Mouse (Mus musculus) small intestine, adult 2 months (tissue): Measurements from ENCODE around the gene Tbc1d4. TPM values are rescaled to one million over a fixed set of nuclear protein-coding genes. Genes with fewer than 3 reads are reported as not detected.

ENCODE experiments used
- H3K27ac ChIP-seq: fragments of 200-500 bp; 2 replicates; pipeline ENCODE4 v1.5.1; 2012; ENCODE audit warnings: low read depth, low read length, control low read depth, inconsistent platforms; ENCODE audit not compliant: insufficient read depth
- H3K27me3 ChIP-seq: fragments of 200-500 bp; 2 replicates; pipeline ENCODE4 v1.6.1; 2012; ENCODE audit warnings: mild to moderate bottlenecking, moderate library complexity, low read length, inconsistent platforms; ENCODE audit not compliant: control insufficient read depth, insufficient read depth
- H3K36me3 ChIP-seq: fragments of 200-500 bp; 2 replicates; pipeline ENCODE4 v1.6.1; 2012; ENCODE audit warnings: mild to moderate bottlenecking, low read length, control low read depth, inconsistent platforms; ENCODE audit not compliant: control insufficient read depth, insufficient read depth
- H3K4me1 ChIP-seq: fragments of 200-500 bp; 2 replicates; pipeline ENCODE4 v1.6.1; 2012; ENCODE audit warnings: low read length, inconsistent platforms, mixed read lengths; ENCODE audit not compliant: control insufficient read depth, insufficient read depth, insufficient read length
- H3K4me3 ChIP-seq: fragments of 200-500 bp; 2 replicates; pipeline ENCODE4 v1.5.1; 2012; ENCODE audit warnings: low read depth, mild to moderate bottlenecking, control low read depth, inconsistent platforms, low read length, moderate library complexity
- CTCF ChIP-seq: fragments of 200-500 bp; IDR thresholded peaks from 2 replicates; pipeline ENCODE4 v1.5.1; 2012; ENCODE audit warnings: low read depth, mild to moderate bottlenecking, control low read depth, inconsistent platforms, low read length, moderate library complexity, mixed read lengths; ENCODE audit not compliant: insufficient replicate concordance, insufficient read length; ENCODE audit errors: extremely low read depth
- POLR2A ChIP-seq: fragments of 200-500 bp; IDR thresholded peaks from 2 replicates; pipeline ENCODE4 v1.6.1; 2012; ENCODE audit warnings: low read depth, mild to moderate bottlenecking, control low read depth, inconsistent platforms, low read length, moderate library complexity
- WGBS: fragments of 180-500 bp; shearing (Covaris S2); methylation state at CpG from one replicate; pipeline ENCODE4 v1.1.7; 2018; 5-methylcytosine and 5-hydroxymethylcytosine counted together
- polyA plus RNA-seq: library from polyadenylated mRNA; depleted of rRNA; stranded (reverse); fragments of >200 nt; gene quantifications from 2 replicates; pipeline ENCODE4 v1.2.3, GENCODE M21; 2012

Tbc1d4 gene
- polyA plus RNA-seq, 1 experiment = 1.3 TPM

DNA sequence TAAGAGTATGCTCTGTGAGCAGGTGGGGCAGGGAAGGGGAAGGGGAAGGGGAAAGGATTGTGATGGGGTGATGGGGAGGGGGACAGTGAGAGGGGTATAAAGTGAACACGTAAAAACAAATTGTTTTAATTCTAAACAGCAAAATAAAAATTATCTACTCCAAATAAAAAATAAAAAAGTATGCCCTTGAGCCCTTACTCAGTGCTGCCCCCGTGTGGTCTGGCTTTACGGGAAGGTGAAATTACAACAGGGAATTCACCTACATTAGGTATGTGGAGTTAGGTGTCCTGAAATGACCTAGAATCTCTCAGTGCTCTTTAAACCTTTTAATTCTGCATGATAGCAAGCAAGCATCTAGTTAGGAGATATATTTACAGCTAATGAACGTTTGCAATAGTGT is 126.7 kb downstream of the Tbc1d4 start:
- H3K27ac ChIP-seq = no peak overlapping the region
- H3K27me3 ChIP-seq = no peaks in the 10 kb centered on the region
- H3K4me1 ChIP-seq = no peaks in the 10 kb centered on the region
- H3K4me3 ChIP-seq = no peak overlapping the region
- TF ChIP-seq CTCF (peak; percentile 54; the same call in 1 of the 2 replicates), POLR2A (no peak)
- H3K36me3 ChIP-seq = no peaks in the 10 kb centered on the region
- WGBS = 13% methylated on average over 4 of the region's 4 CpGs

DNA sequence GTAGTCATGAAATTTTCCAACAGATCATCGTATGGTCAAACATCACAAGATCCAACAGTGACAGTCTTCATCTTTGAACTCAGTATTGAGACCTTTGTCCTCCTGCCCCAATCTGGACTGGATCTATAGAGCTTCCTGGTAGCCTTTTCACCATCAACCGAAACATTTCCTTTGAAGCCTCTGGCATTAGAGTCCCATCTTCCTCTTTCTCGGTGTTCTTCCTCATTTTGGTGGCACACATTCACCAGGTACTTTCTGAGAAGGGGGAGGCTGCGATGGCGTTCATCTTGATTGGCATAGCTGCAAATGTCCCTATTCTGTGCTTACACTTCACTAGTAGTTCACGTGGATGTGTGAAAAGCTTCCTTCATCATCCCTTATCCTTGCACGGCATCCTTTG is 127.8 kb downstream of the Tbc1d4 start:
- WGBS = 83% methylated on average over 7 of the region's 7 CpGs
- Histone ChIP-seq H3K4me1 (no peaks in the 10 kb centered on the region), H3K4me3 (no peak overlapping the region), H3K27ac (no peak overlapping the region), H3K27me3 (no peaks in the 10 kb centered on the region), H3K36me3 (no peaks in the 10 kb centered on the region)
- TF ChIP-seq CTCF = no peak
- TF ChIP-seq POLR2A = no peak

- TF ChIP-seq CTCF (no peak), POLR2A (no peak)
- 89% methylated on average over 7 of the region's 7 CpGs for WGBS
- H3K4me1 ChIP-seq = no peaks in the 10 kb centered on the region
- no peak overlapping the region for H3K27ac ChIP-seq
- H3K4me3 ChIP-seq = no peak overlapping the region
- no peaks in the 10 kb centered on the region for H3K36me3 ChIP-seq
- H3K27me3 ChIP-seq = no peaks in the 10 kb centered on the region
Observed at GRCm38 (mm10) chr14:101480541-101480940, 128.4 kb downstream of the Tbc1d4 start.

- 81% methylated on average over 5 of the region's 5 CpGs for WGBS
- TF ChIP-seq POLR2A (no peak), CTCF (no peak)
Observed at GRCm38 (mm10) chr14:101477827-101478220, 131.2 kb downstream of the Tbc1d4 start.

DNA sequence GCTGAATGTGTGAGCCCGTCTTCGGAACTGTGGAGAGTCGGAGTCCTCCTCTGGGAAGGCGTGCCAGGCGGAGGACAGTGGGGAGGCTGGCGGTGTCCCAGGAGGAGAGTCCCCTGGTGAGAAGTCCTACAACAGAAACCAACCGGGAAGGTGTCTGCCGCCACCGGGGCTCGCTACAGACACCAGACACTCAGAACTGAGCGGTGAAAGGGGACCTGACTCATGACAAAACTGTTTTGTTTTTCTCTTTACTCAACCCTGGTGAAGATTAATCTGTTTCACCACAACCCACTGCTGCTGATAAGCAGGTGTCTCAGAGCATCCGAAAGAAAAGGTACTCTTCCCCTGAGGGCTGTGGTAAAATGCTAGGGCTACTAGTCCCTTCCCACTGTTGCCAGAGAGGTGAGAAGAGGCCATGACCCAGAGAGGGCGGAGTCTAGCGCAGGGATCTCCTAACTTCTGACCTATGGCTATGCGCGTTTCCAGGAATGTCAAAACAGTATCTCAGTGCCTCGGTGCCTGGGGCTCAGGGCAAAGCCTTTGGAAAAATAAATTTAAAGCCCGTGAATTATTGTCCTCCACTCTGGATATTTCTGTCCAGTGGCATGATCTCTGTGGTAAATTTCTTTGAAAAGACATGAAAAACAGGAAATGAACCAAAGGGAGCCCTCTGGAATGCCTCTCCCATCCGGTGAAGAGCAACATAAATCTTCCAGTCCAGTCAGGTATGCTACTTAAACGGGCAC is 131.7 kb downstream of the Tbc1d4 start:
- 79% methylated on average over 20 of the region's 20 CpGs for WGBS
- no peak for TF ChIP-seq POLR2A
- TF ChIP-seq CTCF = no peak
- Histone ChIP-seq H3K27me3 (no peaks in the 10 kb centered on the region), H3K36me3 (no peaks in the 10 kb centered on the region), H3K4me1 (no peaks in the 10 kb centered on the region), H3K27ac (no peak overlapping the region), H3K4me3 (peak overlapping the region; percentile 21)

More at GRCm38 (mm10) chr14:101477827-101478220, 131.2 kb downstream of the Tbc1d4 start:
- Histone ChIP-seq H3K27me3 (no peaks in the 10 kb centered on the region), H3K27ac (no peak overlapping the region), H3K4me1 (no peaks in the 10 kb centered on the region), H3K4me3 (no peak overlapping the region), H3K36me3 (no peaks in the 10 kb centered on the region)

DNA sequence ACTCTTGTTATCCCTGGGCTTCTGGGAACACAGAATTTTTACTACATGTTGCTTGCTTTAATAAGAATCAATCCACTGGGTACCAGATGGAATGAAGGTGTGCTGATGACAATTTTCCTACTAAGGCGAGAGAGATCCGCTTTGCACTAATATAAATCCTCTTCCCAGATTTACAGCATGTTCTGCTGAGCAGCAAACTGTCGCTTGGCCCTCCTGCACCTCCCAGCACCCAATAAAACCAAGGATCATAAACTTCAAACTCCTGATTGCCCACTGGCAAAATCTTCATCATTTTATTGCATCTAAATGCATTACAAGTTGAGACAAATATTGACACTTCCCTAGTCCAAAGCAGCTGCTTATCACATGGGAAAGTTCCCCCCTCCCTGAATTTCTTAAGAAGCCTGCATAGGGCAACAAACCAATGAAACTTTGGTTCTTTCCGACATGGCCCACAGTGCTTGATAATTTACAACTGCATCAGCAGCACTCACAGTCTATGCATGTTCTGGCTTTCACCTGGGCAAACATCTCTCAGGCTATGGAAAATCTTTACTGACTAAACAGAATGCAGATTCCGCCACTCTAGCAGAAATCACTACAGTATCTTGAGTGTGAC is 139.4 kb downstream of the Tbc1d4 start:
- Histone ChIP-seq H3K27ac (no peak overlapping the region), H3K4me1 (peaks cover 2% of the 10 kb centered on the region; the same call in 1 of the 2 replicates), H3K36me3 (no peaks in the 10 kb centered on the region), H3K27me3 (no peaks in the 10 kb centered on the region), H3K4me3 (no peak overlapping the region)
- no peak for TF ChIP-seq POLR2A
- TF ChIP-seq CTCF = no peak
- WGBS = 33% methylated on average over 5 of the region's 5 CpGs

- Histone ChIP-seq H3K36me3 (no peaks in the 10 kb centered on the region), H3K4me3 (no peak overlapping the region), H3K4me1 (peaks cover 2% of the 10 kb centered on the region; the same call in 1 of the 2 replicates), H3K27ac (no peak overlapping the region), H3K27me3 (no peaks in the 10 kb centered on the region)
- no peak for TF ChIP-seq CTCF
- TF ChIP-seq POLR2A = no peak
- 91% methylated on average over 4 of the region's 4 CpGs for WGBS
Observed at GRCm38 (mm10) chr14:101468143-101468542, 140.8 kb downstream of the Tbc1d4 start.
